Mouse (Mus musculus) MEL (cell line): ENCODE data around the gene Borcs5.

Source experiments
- CHD1 ChIP-seq: IDR thresholded peaks from 2 replicates; pipeline ENCODE4 v1.6.1; 2012; ENCODE audit warnings: low read depth, mild to moderate bottlenecking, inconsistent platforms, low read length, improper control_type of control experiment
- CTCF ChIP-seq, 3 experiments: IDR thresholded peaks in 2 of 3; conservative IDR thresholded peaks in 1 of 3; 2 replicates each; pipeline ENCODE4 v1.5.1; 2011 to 2012; ENCODE audit warnings: low read length in 3 of 3, low read depth in 2 of 3, mild to moderate bottlenecking in 2 of 3, improper control_type of control experiment in 1 of 3, inconsistent platforms in 1 of 3, mixed read lengths in 1 of 3, moderate library complexity in 1 of 3; ENCODE audit not compliant: control insufficient read depth in 1 of 3, insufficient read depth in 1 of 3, poor library complexity in 1 of 3, severe bottlenecking in 1 of 3
- POLR2A ChIP-seq, 2 experiments: IDR thresholded peaks; 2 replicates each; pipeline ENCODE4 v1.6.1; 2011 to 2012; ENCODE audit warnings: low read length in 2 of 2, mild to moderate bottlenecking in 2 of 2, control low read depth in 1 of 2, improper control_type of control experiment in 1 of 2, low read depth in 1 of 2, moderate library complexity in 1 of 2; ENCODE audit not compliant: control insufficient read depth in 1 of 2, insufficient read depth in 1 of 2, poor library complexity in 1 of 2

DNA sequence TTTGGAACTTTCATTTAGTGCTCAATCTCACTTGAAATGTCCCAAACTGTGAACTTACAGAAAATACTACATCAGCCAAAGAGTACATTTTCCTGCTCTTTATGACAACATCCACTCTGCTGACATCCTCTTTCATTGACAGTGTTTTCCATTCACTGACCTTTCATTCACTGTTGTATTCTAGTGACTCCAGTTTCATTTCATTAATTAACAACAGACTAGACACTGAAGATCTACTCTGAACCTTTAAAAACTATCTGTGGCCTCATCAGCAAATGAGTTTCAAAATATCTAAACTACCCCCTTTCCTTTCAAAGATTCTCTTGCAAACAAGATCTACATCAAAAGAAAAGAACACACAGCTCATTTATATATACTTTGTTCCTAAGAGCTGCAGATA is 104.3 kb downstream of the Borcs5 start:
- no peak for TF ChIP-seq CTCF (IDR thresholded peaks at IDR 0.05 in 2 of 3, conservative IDR thresholded peaks at IDR 0.05 in 1 of 3; ENCODE audit: control insufficient read depth in 1 of 3, insufficient read depth in 1 of 3, low read depth in 2 of 3, low read length in 3 of 3, poor library complexity in 1 of 3, severe bottlenecking in 1 of 3)
- no peak for TF ChIP-seq CHD1
- no peak for TF ChIP-seq POLR2A (IDR thresholded peaks at IDR 0.05; ENCODE audit: control insufficient read depth in 1 of 2, insufficient read depth in 1 of 2, low read depth in 1 of 2, low read length in 2 of 2, poor library complexity in 1 of 2)
